ENCODE assay signal across 13 mouse cellular contexts in genomic region chr7:73141167-73141566, GRCm38 (mm10).
DNase-seq lines count a peak whose midpoint lies in the region; ATAC-seq lines count a peak whose summit lies in the region.
"Had no signal": no experiment of that assay in that cellular context is flagged by ENCODE, and none has a peak within 500 bp of the region (broad histone marks: within the 10 kb centered on the region; RNA-seq: fewer than 3 reads in every experiment).

No protein-coding gene starts in this region.

- H3K9ac ChIP-seq in forebrain, embryonic 14.5 days (ENCODE audit: low read length), result no peak overlapping the region

- H3K4me1 ChIP-seq in forebrain, embryonic 14.5 days (ENCODE audit: control insufficient read depth, insufficient read depth, low read length), result peaks cover 35% of the 10 kb centered on the region

- peak; percentile 95 for DNase-seq in ES-CJ7 (ENCODE audit: low read depth, low spot score)
- DNase-seq in ZHBTc4 (ENCODE audit: low read depth, low spot score), result peak; percentile 87
- DNase-seq in forebrain, embryonic 14.5 days (ENCODE audit: low spot score), result peak; percentile 59
- peak; percentile 75 for DNase-seq in mesoderm, embryonic 11.5 days (ENCODE audit: low read depth, low spot score)
- no peak for DNase-seq in spleen, adult 18-20 months
- DNase-seq in urinary bladder, postnatal 4 days (ENCODE audit: low spot score in 2 of 2), result no peak
- DNase-seq in heart, adult 9 months (ENCODE audit: low spot score in 2 of 2), result no peak
- no peak for DNase-seq in cerebellum, postnatal 25 days
- DNase-seq: cerebellum, adult 11 months; lung, adult 2 months had no signal

- no peak overlapping the region for H3K4me3 ChIP-seq in forebrain, embryonic 14.5 days (ENCODE audit: low read depth, low read length)

- no peak overlapping the region for H3K27ac ChIP-seq in forebrain, embryonic 14.5 days (ENCODE audit: low read depth, low read length)

- ATAC-seq in forebrain, embryonic 14.5 days, result 0 out of 2 replicates have a peak, but pooled peaks have one; percentile 27
- ATAC-seq: intestine, embryonic 16.5 days had no signal

- no peaks in the 10 kb centered on the region for H3K9me3 ChIP-seq in forebrain, embryonic 14.5 days (replicated peaks; ENCODE audit: control insufficient read depth, low read length)

- no peaks in the 10 kb centered on the region for H3K27me3 ChIP-seq in forebrain, embryonic 14.5 days (replicated peaks; ENCODE audit: control insufficient read depth, insufficient read depth, low read length)

- H3K36me3 ChIP-seq in forebrain, embryonic 14.5 days (ENCODE audit: control insufficient read depth, insufficient read depth, low read length), result no peaks in the 10 kb centered on the region
- H3K36me3 ChIP-seq: G1E had no signal

- no peak overlapping the region for H3K4me2 ChIP-seq in forebrain, embryonic 14.5 days (ENCODE audit: low read length)
- H3K4me2 ChIP-seq: heart, embryonic 11.5 days had no signal

- 5% methylated on average over 5 of the region's 5 CpGs for WGBS in forebrain, embryonic 14.5 days

Comparison
In these comparisons a context has a peak if more than half of its experiments do, and no peak if none do; other contexts are left out.
1. DNase-seq: peak in ES-CJ7 (single experiment), ZHBTc4 (single experiment), forebrain, embryonic 14.5 days (single experiment) and mesoderm, embryonic 11.5 days (single experiment); none in spleen, adult 18-20 months (0 of 2), urinary bladder, postnatal 4 days (0 of 2), heart, adult 9 months (0 of 2) and cerebellum, postnatal 25 days (0 of 2).